Mouse (Mus musculus) cerebellum, adult 8-10 months (tissue): Measurements from ENCODE around the gene Olfr1489.
"Not testable (repeated sequence)": the region's sequence is repeated elsewhere in the genome, so short reads cannot be mapped to it uniquely, and the experiment has no call there.

Source experiments
- DNase-seq: peaks from one replicate; pipeline ENCODE4 v3.0.0; 2022

The Olfr1489 gene

DNA sequence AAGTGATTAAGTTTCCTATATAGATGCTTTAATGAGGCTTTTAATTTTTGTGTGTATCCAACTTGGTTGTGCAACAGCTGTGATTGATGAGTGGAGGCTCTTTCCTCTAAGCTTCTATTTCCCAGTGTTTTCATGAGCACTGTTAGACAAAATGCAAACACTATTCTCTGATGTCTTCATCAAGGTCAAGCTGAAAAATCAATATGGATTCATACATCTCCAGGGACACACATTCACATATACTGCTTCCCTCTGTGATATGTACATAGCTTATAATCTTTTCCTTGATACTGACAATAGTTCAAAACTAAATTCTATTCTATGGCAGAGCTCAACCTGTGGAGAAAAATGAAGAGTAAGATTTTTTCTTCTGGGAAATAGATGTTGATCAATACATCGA lies at the start of gene Olfr1489:
Gene Olfr1489, plus strand, starts transcription at position 301 of the 400 bp plus-strand sequence.
- no peak for DNase-seq

DNA sequence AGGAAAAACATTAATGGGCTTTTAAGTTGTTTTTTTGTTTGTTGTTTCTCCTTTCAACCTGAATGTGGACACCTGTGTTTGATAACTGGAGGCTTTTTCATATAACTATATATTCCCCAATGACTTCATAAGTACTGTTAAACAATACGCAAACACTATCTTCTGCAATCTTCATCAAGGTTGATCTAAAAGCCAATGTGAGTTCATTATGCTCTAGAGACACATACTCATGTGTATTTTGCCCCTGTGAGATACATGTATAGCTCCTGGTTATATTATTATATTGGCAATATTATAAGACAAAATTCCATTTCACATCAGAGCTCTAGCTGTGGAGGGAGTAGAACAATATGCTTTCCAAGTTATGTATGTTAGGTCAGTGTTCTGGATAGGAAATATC lies 48.2 kb upstream of the Olfr1489 start, which contains the start of gene Olfr1484:
Gene Olfr1484, plus strand, starts transcription at position 301 of the 400 bp plus-strand sequence.
- no peak for DNase-seq

DNA sequence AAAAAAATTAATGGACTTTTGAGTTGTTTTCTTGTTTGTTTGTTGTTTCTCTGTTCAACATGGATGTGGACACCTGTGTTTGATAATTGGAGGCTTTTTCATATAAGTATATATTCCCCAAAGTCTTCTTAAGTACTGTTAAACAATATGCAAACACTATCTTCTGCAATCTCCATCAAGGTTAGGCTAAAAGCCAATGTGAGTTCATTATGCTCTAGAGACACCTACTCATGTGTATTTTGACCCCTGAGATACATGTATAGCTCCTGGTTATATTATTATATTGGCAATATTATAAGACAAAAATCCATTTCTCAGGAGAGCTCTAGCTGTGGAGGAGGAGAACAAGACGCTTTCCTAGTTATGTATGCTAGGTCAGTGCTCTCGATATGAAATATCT lies 14.3 kb upstream of the Olfr1489 start, which contains the start of gene Olfr1487:
Gene Olfr1487, plus strand, starts transcription at position 301 of the 400 bp plus-strand sequence.
- DNase-seq = not testable (repeated sequence)

DNA sequence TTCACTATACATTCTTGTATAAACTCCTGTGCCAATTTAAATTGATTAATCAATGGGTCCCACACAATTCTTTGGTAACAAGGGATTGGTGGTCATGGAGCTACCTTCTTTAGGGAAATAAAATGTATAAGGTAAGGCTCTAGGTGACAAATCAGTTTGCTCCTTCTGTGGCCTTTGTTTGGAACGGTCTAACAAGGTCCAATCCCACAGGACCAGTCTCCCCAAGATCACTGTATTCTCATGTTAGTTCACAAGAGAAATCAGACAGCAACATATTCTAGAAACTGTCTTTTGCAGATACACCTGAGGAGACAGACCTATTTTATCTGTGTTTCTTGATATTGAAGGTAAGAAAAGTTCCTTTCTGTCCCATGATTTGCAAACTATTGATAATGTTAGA lies 19.4 kb downstream of the Olfr1489 start, which contains the start of gene Olfr1490:
Gene Olfr1490, plus strand, starts transcription at position 301 of the 400 bp plus-strand sequence.
- DNase-seq = no peak
